Mouse (Mus musculus): Measurements from ENCODE around the gene 1700003E16Rik.

Gene 1700003E16Rik

GRCm38 (mm10) chr6:83127419-83127818 lies 28.8 kb upstream of the 1700003E16Rik start:
- in situ Hi-C loops (cut with MseI, MboI): no loop called here

GRCm38 (mm10) chr6:83131469-83132034 lies 24.7 kb upstream of the 1700003E16Rik start:
- in situ Hi-C loops (cut with MseI, MboI): no loop called here

GRCm38 (mm10) chr6:83132176-83132919 lies 23.9 kb upstream of the 1700003E16Rik start:
- in situ Hi-C loops (cut with MseI, MboI): no loop called here

GRCm38 (mm10) chr6:83134226-83134625 lies 22.0 kb upstream of the 1700003E16Rik start:
- in situ Hi-C loops (cut with MseI, MboI): no loop called here

GRCm38 (mm10) chr6:83134951-83135513 lies 21.2 kb upstream of the 1700003E16Rik start, which contains the start of gene Rtkn:
TSS of gene Rtkn (plus strand) at chr6:83135463.
- in situ Hi-C loops (cut with MseI, MboI): no loop called here

- in situ Hi-C loops (cut with MseI, MboI): no loop called here
These were observed 20.5 kb upstream of the 1700003E16Rik start for GRCm38 (mm10) chr6:83135571-83136161.

GRCm38 (mm10) chr6:83136291-83136880 lies 19.8 kb upstream of the 1700003E16Rik start:
- in situ Hi-C loops (cut with MseI, MboI): no loop called here

- in situ Hi-C loops (cut with MseI, MboI): no loop called here
These were observed 19.2 kb upstream of the 1700003E16Rik start for GRCm38 (mm10) chr6:83136881-83137575.

GRCm38 (mm10) chr6:83137576-83137950 lies 18.6 kb upstream of the 1700003E16Rik start:
- in situ Hi-C loops (cut with MseI, MboI): no loop called here

- in situ Hi-C loops (cut with MseI, MboI): no loop called here
These were observed 18.1 kb upstream of the 1700003E16Rik start for GRCm38 (mm10) chr6:83138056-83138455.

- in situ Hi-C loops (cut with MseI, MboI): no loop called here
These were observed 16.2 kb upstream of the 1700003E16Rik start for GRCm38 (mm10) chr6:83140044-83140443.

GRCm38 (mm10) chr6:83141636-83142035 lies 14.6 kb upstream of the 1700003E16Rik start:
- in situ Hi-C loops (cut with MseI, MboI): no loop called here

GRCm38 (mm10) chr6:83142211-83142731 lies 13.9 kb upstream of the 1700003E16Rik start:
- in situ Hi-C loops (cut with MseI, MboI): no loop called here

- in situ Hi-C loops (cut with MseI, MboI): no loop called here
These were observed 13.3 kb upstream of the 1700003E16Rik start for GRCm38 (mm10) chr6:83142886-83143285.

- in situ Hi-C loops (cut with MseI, MboI): no loop called here
These were observed 11.0 kb upstream of the 1700003E16Rik start for GRCm38 (mm10) chr6:83145209-83145608.

GRCm38 (mm10) chr6:83145805-83146204 lies 10.4 kb upstream of the 1700003E16Rik start:
- in situ Hi-C loops (cut with MseI, MboI): no loop called here

- in situ Hi-C loops (cut with MseI, MboI): no loop called here
These were observed 8.9 kb upstream of the 1700003E16Rik start for GRCm38 (mm10) chr6:83147280-83147679.

- in situ Hi-C loops (cut with MseI, MboI): no loop called here
These were observed 4.5 kb upstream of the 1700003E16Rik start for GRCm38 (mm10) chr6:83151721-83152120.

GRCm38 (mm10) chr6:83153038-83153437 lies 3.2 kb upstream of the 1700003E16Rik start:
- in situ Hi-C loops (cut with MseI, MboI): no loop called here

GRCm38 (mm10) chr6:83153485-83153884 lies 2.7 kb upstream of the 1700003E16Rik start:
- in situ Hi-C loops (cut with MseI, MboI): no loop called here

GRCm38 (mm10) chr6:83155552-83156238 lies 509 bp upstream of the 1700003E16Rik start:
- in situ Hi-C loops (cut with MseI, MboI): no loop called here
